Mouse (Mus musculus): ENCODE results near the gene Myh7.

GRCm38 (mm10) chr14:54956533-54956932 lies 37.9 kb downstream of the Myh7 start:
- TF ChIP-seq CTCF (IDR thresholded peaks at IDR 0.05; ENCODE audit: low read depth, low read length) (no peak), POLR2A (IDR thresholded peaks at IDR 0.05; ENCODE audit: borderline replicate concordance, low read depth, low read length) (no peak)
